Mouse (Mus musculus) C2C12 (cell line): ENCODE measurements around the gene Nrap.

Experiments
- CTCF ChIP-seq: IDR thresholded peaks from one replicate; pipeline ENCODE4 v1.5.1; 2011; ENCODE audit not compliant: control insufficient read depth, insufficient read depth, insufficient read length
- FOSL1 ChIP-seq: IDR thresholded peaks from one replicate; pipeline ENCODE4 v1.8.0; 2011; ENCODE audit warnings: mild to moderate bottlenecking, low read length; ENCODE audit not compliant: poor library complexity, insufficient read depth, severe bottlenecking
- MYOD1 ChIP-seq: IDR thresholded peaks from one replicate; pipeline ENCODE4 v1.6.1; 2011; ENCODE audit warnings: low read depth; ENCODE audit not compliant: control insufficient read depth, insufficient read length
- USF1 ChIP-seq: IDR thresholded peaks from one replicate; pipeline ENCODE4 v1.6.1; 2011; ENCODE audit warnings: low read depth, mild to moderate bottlenecking, control low read depth, moderate library complexity

- TF ChIP-seq CTCF (no peak), USF1 (no peak), FOSL1 (no peak), MYOD1 (no peak)
These were observed 46.5 kb upstream of the Nrap start for GRCm38 (mm10) chr19:56436380-56436779.
